Mouse (Mus musculus): ENCODE data around the gene Mybpc1.

DNA sequence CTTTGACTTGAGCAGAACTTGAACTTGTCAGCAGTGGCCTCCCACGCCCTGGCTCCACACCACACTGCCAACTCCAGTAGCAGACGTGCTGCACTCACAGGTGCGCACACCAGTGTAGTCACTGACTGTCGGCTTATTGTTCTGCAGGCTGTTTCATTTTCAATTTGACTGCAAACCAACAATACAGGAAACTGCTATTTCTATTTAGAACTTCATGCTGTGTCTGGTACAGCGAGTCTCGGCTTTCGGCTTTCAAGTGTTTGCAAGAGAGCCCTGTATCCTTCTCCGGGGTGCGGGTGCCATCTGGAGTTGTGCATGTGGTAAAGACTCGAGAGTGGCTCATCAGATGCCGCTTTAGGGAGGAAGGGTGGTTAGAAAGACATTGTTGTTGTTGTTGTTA, 20.5 kb downstream of the Mybpc1 start:
- TF ChIP-seq CTCF (IDR thresholded peaks at IDR 0.05; ENCODE audit: extremely low read depth, insufficient read length, insufficient replicate concordance, low read depth, low read length) (no peak), POLR2A (IDR thresholded peaks at IDR 0.05; ENCODE audit: low read depth, low read length) (no peak; the same call in 1 of the 2 replicates)

Measured in small intestine, adult 2 months (tissue).